Mouse (Mus musculus) heart, adult 2 months (tissue): ENCODE measurements around the gene Nuak2. TPM values are rescaled to one million over a fixed set of nuclear protein-coding genes. Genes with fewer than 3 reads are reported as not detected.

ENCODE experiments used
- DNase-seq, 2 experiments: peaks; one replicate each; pipeline ENCODE4 v3.0.0; 2021
- H3K27ac ChIP-seq: fragments of 200-600 bp; 2 replicates; pipeline ENCODE4 v1.8.1; 2022
- H3K27me3 ChIP-seq: fragments of 200-500 bp; 2 replicates; pipeline ENCODE4 v1.6.1; 2012; ENCODE audit warnings: mild to moderate bottlenecking, low read length, inconsistent platforms, mixed read lengths; ENCODE audit not compliant: control insufficient read depth, insufficient read depth
- H3K36me3 ChIP-seq: fragments of 200-500 bp; 2 replicates; pipeline ENCODE4 v1.6.1; 2012; ENCODE audit warnings: low read length, inconsistent platforms; ENCODE audit not compliant: control insufficient read depth, insufficient read depth
- H3K4me1 ChIP-seq: fragments of 200-500 bp; 2 replicates; pipeline ENCODE4 v1.6.1; 2011; ENCODE audit warnings: low read length; ENCODE audit not compliant: control insufficient read depth, insufficient read depth
- H3K4me3 ChIP-seq: fragments of 200-600 bp; 2 replicates; pipeline ENCODE4 v1.8.1; 2022
- H3K79me2 ChIP-seq: fragments of 200-500 bp; replicated peaks from 2 replicates; pipeline ENCODE4 v1.6.1; 2012; ENCODE audit warnings: mild to moderate bottlenecking, inconsistent platforms, low read length, moderate library complexity, mixed read lengths; ENCODE audit not compliant: control insufficient read depth, insufficient read depth
- H3K9ac ChIP-seq: fragments of 200-500 bp; 2 replicates; pipeline ENCODE4 v1.6.1; 2012; ENCODE audit warnings: low read depth, mild to moderate bottlenecking, control low read depth, inconsistent platforms, low read length, mixed read lengths
- CTCF ChIP-seq: fragments of 200-600 bp; IDR thresholded peaks from 2 replicates; pipeline ENCODE4 v1.8.1; 2022; ENCODE audit warnings: antibody characterized with exemption, mild to moderate bottlenecking, moderate library complexity
- EP300 ChIP-seq: fragments of 200-500 bp; IDR thresholded peaks from 2 replicates; pipeline ENCODE4 v1.6.1; 2011; ENCODE audit warnings: low read depth, low read length, control low read depth; ENCODE audit not compliant: insufficient read depth
- POLR2A ChIP-seq: fragments of 200-500 bp; IDR thresholded peaks from 2 replicates; pipeline ENCODE4 v1.6.1; 2011; ENCODE audit warnings: mild to moderate bottlenecking, low read depth, low read length, control low read depth; ENCODE audit not compliant: insufficient read depth
- WGBS: fragments of 180-500 bp; shearing (Covaris S2); methylation state at CpG from one replicate; pipeline ENCODE4 v1.1.7; 2018; 5-methylcytosine and 5-hydroxymethylcytosine counted together
- intact Hi-C: fragments of 180-260 bp; cut with DNase I; formaldehyde crosslinking; loops from one replicate; pipeline ENCODE4 v1.15.1; 2025
- polyA plus RNA-seq: library from polyadenylated mRNA; depleted of rRNA; stranded (reverse); fragments of >200 nt; gene quantifications from 2 replicates; pipeline ENCODE4 v1.2.3, GENCODE M21; 2012; rRNA removed
- total RNA-seq, 2 experiments: library from RNA; stranded (reverse); gene quantifications; 2 replicates each; pipeline ENCODE4 v1.2.3; 2021

Nuak2 gene
- total and polyA plus RNA-seq, 3 experiments, result 2.8 to 4.3 (median 4.1) TPM

GRCm38 (mm10) chr1:132375256-132375655 lies 59.3 kb downstream of the Nuak2 start:
- peaks cover 16% of the 10 kb centered on the region for H3K36me3 ChIP-seq
- peak overlapping the region; percentile 74 for H3K27ac ChIP-seq
- no peaks in the 10 kb centered on the region for H3K79me2 ChIP-seq
- WGBS, result 21% methylated on average over 4 of the region's 4 CpGs
- no peaks in the 10 kb centered on the region for H3K27me3 ChIP-seq
- intact Hi-C loops, result no loop called here
- no peak overlapping the region for H3K9ac ChIP-seq
- peaks cover 47% of the 10 kb centered on the region for H3K4me1 ChIP-seq
- TF ChIP-seq POLR2A (no peak), CTCF (no peak), EP300 (peak; percentile 52; the same call in 1 of the 2 replicates)
- no peak for DNase-seq
- H3K4me3 ChIP-seq, result no peak overlapping the region

- intact Hi-C loops, result no loop called here
- Histone ChIP-seq H3K36me3 (peaks cover 16% of the 10 kb centered on the region), H3K79me2 (no peaks in the 10 kb centered on the region), H3K4me3 (no peak overlapping the region), H3K27me3 (no peaks in the 10 kb centered on the region), H3K4me1 (peaks cover 39% of the 10 kb centered on the region), H3K9ac (no peak overlapping the region), H3K27ac (peak overlapping the region; percentile 74)
- DNase-seq, result peak; percentile 47 to 60
- TF ChIP-seq POLR2A (no peak), EP300 (no peak), CTCF (no peak)
- 46% methylated on average over 8 of the region's 8 CpGs for WGBS
Measured at GRCm38 (mm10) chr1:132376211-132377054, 60.5 kb downstream of the Nuak2 start.

- intact Hi-C loops, result no loop called here
Measured at GRCm38 (mm10) chr1:132377055-132377365, 61.1 kb downstream of the Nuak2 start.

GRCm38 (mm10) chr1:132377811-132378210 lies 61.9 kb downstream of the Nuak2 start:
- 78% methylated on average over 3 of the region's 3 CpGs for WGBS
- peaks cover 35% of the 10 kb centered on the region for H3K4me1 ChIP-seq
- H3K36me3 ChIP-seq, result peaks cover 16% of the 10 kb centered on the region
- intact Hi-C loops, result no loop called here
- peaks cover 2% of the 10 kb centered on the region; the same call in 1 of the 2 replicates for H3K79me2 ChIP-seq
- H3K9ac ChIP-seq, result no peak overlapping the region
- TF ChIP-seq CTCF (no peak), EP300 (no peak), POLR2A (no peak)
- no peaks in the 10 kb centered on the region for H3K27me3 ChIP-seq
- no peak for DNase-seq
- no peak overlapping the region for H3K4me3 ChIP-seq
- peak overlapping the region; percentile 74 for H3K27ac ChIP-seq

More at GRCm38 (mm10) chr1:132377055-132377365, 61.1 kb downstream of the Nuak2 start:
- H3K36me3 ChIP-seq, result peaks cover 16% of the 10 kb centered on the region
- H3K4me3 ChIP-seq, result no peak overlapping the region
- H3K9ac ChIP-seq, result no peak overlapping the region
- no peak for TF ChIP-seq POLR2A
- no peak for TF ChIP-seq CTCF
- peaks cover 36% of the 10 kb centered on the region for H3K4me1 ChIP-seq
- WGBS, result 28% methylated on average over 7 of the region's 7 CpGs
- DNase-seq, result peak in 1 of 2 experiments; percentile 67
- peak overlapping the region; percentile 74 for H3K27ac ChIP-seq
- H3K27me3 ChIP-seq, result no peaks in the 10 kb centered on the region
- no peaks in the 10 kb centered on the region; the same call in 1 of the 2 replicates for H3K79me2 ChIP-seq

GRCm38 (mm10) chr1:132380550-132381100 lies 64.7 kb downstream of the Nuak2 start:
- Histone ChIP-seq H3K27ac (no peak overlapping the region), H3K27me3 (no peaks in the 10 kb centered on the region), H3K36me3 (peaks cover 17% of the 10 kb centered on the region), H3K4me3 (no peak overlapping the region), H3K4me1 (peaks cover 28% of the 10 kb centered on the region), H3K9ac (no peak overlapping the region), H3K79me2 (peaks cover 2% of the 10 kb centered on the region; the same call in 1 of the 2 replicates)
- no peak for TF ChIP-seq POLR2A
- no peak for TF ChIP-seq CTCF
- no peak for TF ChIP-seq EP300
- WGBS, result 92% methylated on average over 27 of the region's 27 CpGs
- DNase-seq, result no peak
- intact Hi-C loops, result no loop called here

- peaks cover 12% of the 10 kb centered on the region for H3K36me3 ChIP-seq
- intact Hi-C loops, result no loop called here
- no peak for DNase-seq
- TF ChIP-seq POLR2A (no peak), EP300 (no peak), CTCF (no peak)
- WGBS, result 81% methylated on average over 10 of the region's 10 CpGs
- H3K4me1 ChIP-seq, result peaks cover 21% of the 10 kb centered on the region
- H3K9ac ChIP-seq, result no peak overlapping the region
- H3K27ac ChIP-seq, result no peak overlapping the region
- H3K4me3 ChIP-seq, result no peak overlapping the region
- peaks cover 2% of the 10 kb centered on the region; the same call in 1 of the 2 replicates for H3K79me2 ChIP-seq
- no peaks in the 10 kb centered on the region for H3K27me3 ChIP-seq
Measured at GRCm38 (mm10) chr1:132381929-132382328, 66.0 kb downstream of the Nuak2 start.

Other genes starting within 250 kb of the Nuak2 start
- gene Mfsd4a, start 248.1 kb upstream of the Nuak2 start, total RNA-seq, result 1 to 10 TPM; 1.4 to 1.6 TPM
- gene Mfsd4a, start 248.1 kb upstream of the Nuak2 start, polyA plus RNA-seq, result 3.0 and 3.6 TPM in 2 replicates
- gene Cdk18, start 176.4 kb upstream of the Nuak2 start, total RNA-seq, result 10 to 100 TPM; 14.0 to 15.8 TPM
- gene Cdk18, start 176.4 kb upstream of the Nuak2 start, polyA plus RNA-seq, result 20.9 and 25.1 TPM in 2 replicates
- not detected for gene Lemd1, start 124.7 kb upstream of the Nuak2 start, total RNA-seq
- 0.20 TPM in 1 of 2 replicates, not detected in the other for gene Lemd1, start 124.7 kb upstream of the Nuak2 start, polyA plus RNA-seq
- gene AC124108.1, start 124.7 kb upstream of the Nuak2 start, total RNA-seq, result under 1 TPM in 1 of 2 experiments, not detected in 1; 0.05 TPM
- 0.06 TPM in 1 of 2 replicates, not detected in the other for gene AC124108.1, start 124.7 kb upstream of the Nuak2 start, polyA plus RNA-seq
- gene Gm10188, start 86.4 kb upstream of the Nuak2 start, total RNA-seq, result not detected
- not detected in 2 replicates for gene Gm10188, start 86.4 kb upstream of the Nuak2 start, polyA plus RNA-seq
- 10 to 100 TPM; 15.4 to 21.0 TPM for gene Klhdc8a, start 17.5 kb upstream of the Nuak2 start, total RNA-seq
- gene Klhdc8a, start 17.5 kb upstream of the Nuak2 start, polyA plus RNA-seq, result 15.9 and 18.7 TPM in 2 replicates
- 10 to 100 TPM; 21.9 to 25.4 TPM for gene Tmcc2, start 75.2 kb downstream of the Nuak2 start, total RNA-seq
- gene Tmcc2, start 75.2 kb downstream of the Nuak2 start, polyA plus RNA-seq, result 17.5 and 19.4 TPM in 2 replicates
- gene Dstyk, start 101.4 kb downstream of the Nuak2 start, total RNA-seq, result 10 to 100 TPM; 14.6 to 16.0 TPM
- 8.9 and 24.1 TPM in 2 replicates for gene Dstyk, start 101.4 kb downstream of the Nuak2 start, polyA plus RNA-seq
- 10 to 100 TPM; 21.6 to 24.5 TPM for gene Rbbp5, start 161.2 kb downstream of the Nuak2 start, total RNA-seq
- gene Rbbp5, start 161.2 kb downstream of the Nuak2 start, polyA plus RNA-seq, result 16.7 and 27.5 TPM in 2 replicates
- gene Tmem81, start 190.1 kb downstream of the Nuak2 start, total RNA-seq, result 1 to 10 TPM; 1.2 to 1.7 TPM
- gene Tmem81, start 190.1 kb downstream of the Nuak2 start, polyA plus RNA-seq, result 1.1 and 2.0 TPM in 2 replicates
- gene Cntn2, start 227.1 kb downstream of the Nuak2 start, total RNA-seq, result 1 to 10 TPM; 3.5 to 3.8 TPM
- 4.4 and 7.6 TPM in 2 replicates for gene Cntn2, start 227.1 kb downstream of the Nuak2 start, polyA plus RNA-seq